Mouse (Mus musculus) right cerebral cortex, postnatal 14 days (tissue): ENCODE measurements around the gene Tssk3.
"Not testable (repeated sequence)": the region's sequence is repeated elsewhere in the genome, so short reads cannot be mapped to it uniquely, and the experiment has no call there.

Experiments used
- DNase-seq: peaks from one replicate; pipeline ENCODE4 v3.0.0; 2022

Tssk3 gene

GRCm38 (mm10) chr4:129500607-129501566 is 10.1 kb upstream of the Tssk3 start:
- peak; percentile 73 for DNase-seq

GRCm38 (mm10) chr4:129500017-129500416 is 9.2 kb upstream of the Tssk3 start:
- DNase-seq = no peak

- DNase-seq = no peak
Observed at GRCm38 (mm10) chr4:129498941-129499340, 8.1 kb upstream of the Tssk3 start.

GRCm38 (mm10) chr4:129496631-129497030 is 5.8 kb upstream of the Tssk3 start:
- no peak for DNase-seq

GRCm38 (mm10) chr4:129495672-129496562 is 5.1 kb upstream of the Tssk3 start:
- peak; percentile 53 for DNase-seq

GRCm38 (mm10) chr4:129494681-129495080 is 3.9 kb upstream of the Tssk3 start:
- DNase-seq = no peak

- no peak for DNase-seq
Observed at GRCm38 (mm10) chr4:129481090-129481489, 9.7 kb downstream of the Tssk3 start.

- no peak for DNase-seq
Observed at GRCm38 (mm10) chr4:129479863-129480262, 11.0 kb downstream of the Tssk3 start.

GRCm38 (mm10) chr4:129476047-129476446 is 14.8 kb downstream of the Tssk3 start:
- no peak for DNase-seq

GRCm38 (mm10) chr4:129464286-129464815 is 26.5 kb downstream of the Tssk3 start:
- DNase-seq = no peak

GRCm38 (mm10) chr4:129463097-129464059 is 27.4 kb downstream of the Tssk3 start:
- no peak for DNase-seq

GRCm38 (mm10) chr4:129462118-129462517 is 28.7 kb downstream of the Tssk3 start:
- DNase-seq = no peak

GRCm38 (mm10) chr4:129461183-129461960 is 29.4 kb downstream of the Tssk3 start, which contains the start of gene Bsdc1:
Gene Bsdc1, plus strand, starts transcription at chr4:129461581.
- peak; percentile 95 for DNase-seq

GRCm38 (mm10) chr4:129460827-129461182 is 30.0 kb downstream of the Tssk3 start:
- no peak for DNase-seq

GRCm38 (mm10) chr4:129459726-129460125 is 31.1 kb downstream of the Tssk3 start:
- no peak for DNase-seq

GRCm38 (mm10) chr4:129457311-129457710 is 33.5 kb downstream of the Tssk3 start:
- not testable (repeated sequence) for DNase-seq

- DNase-seq = no peak
Observed at GRCm38 (mm10) chr4:129456126-129456525, 34.7 kb downstream of the Tssk3 start.

- DNase-seq = no peak
Observed at GRCm38 (mm10) chr4:129455265-129455664, 35.6 kb downstream of the Tssk3 start.

GRCm38 (mm10) chr4:129451471-129452169 is 39.2 kb downstream of the Tssk3 start:
- no peak for DNase-seq

GRCm38 (mm10) chr4:129450851-129451250 is 40.0 kb downstream of the Tssk3 start:
- no peak for DNase-seq
